Mouse (Mus musculus): ENCODE data around the gene Hoxd4. TPM values are rescaled to one million over a fixed set of nuclear protein-coding genes. Genes with fewer than 3 reads are reported as not detected.

Hoxd4 gene
- polyA plus RNA-seq, 2 experiments = 0.63 to 14.7 TPM

- peak overlapping the region; percentile 86 for H3K9ac ChIP-seq (ENCODE audit: low read depth, low read length, severe bottlenecking)
- DNase-seq (ENCODE audit: low spot score) (no peak), ATAC-seq (ENCODE audit: low FRiP score, low read depth) (peak; percentile 20; the same call in 1 of the 2 replicates)
- H3K27me3 ChIP-seq (ENCODE audit: control insufficient read depth, insufficient read depth, low read length) = peaks cover 62% of the 10 kb centered on the region
- H3K27ac ChIP-seq (replicated peaks; ENCODE audit: low read depth, low read length) = peak overlapping the region; percentile 89
- peak overlapping the region; percentile 55 for H3K4me3 ChIP-seq (replicated peaks; ENCODE audit: low read length)
- H3K36me3 ChIP-seq (ENCODE audit: control insufficient read depth, insufficient read depth, low read length) = peaks cover 6% of the 10 kb centered on the region
- peak overlapping the region; percentile 96 for H3K4me2 ChIP-seq (replicated peaks; ENCODE audit: low read depth, low read length, severe bottlenecking)
- under 1% methylated on average over 47 of the region's 86 CpGs for WGBS
- TF ChIP-seq POLR2A (IDR thresholded peaks at IDR 0.05; ENCODE audit: borderline replicate concordance, extremely low read depth, insufficient read depth, insufficient read length) = no peak
- peaks cover 29% of the 10 kb centered on the region for H3K4me1 ChIP-seq (ENCODE audit: control insufficient read depth, insufficient read depth, low read length)
- H3K9me3 ChIP-seq (ENCODE audit: control insufficient read depth, low read length) = no peaks in the 10 kb centered on the region
Measured at GRCm38 (mm10) chr2:74698201-74699052, 13.3 kb upstream of the Hoxd4 start.

GRCm38 (mm10) chr2:74699053-74699430 is 12.7 kb upstream of the Hoxd4 start:
- Histone ChIP-seq H3K4me2 (replicated peaks; ENCODE audit: low read depth, low read length, severe bottlenecking) (peak overlapping the region; percentile 96), H3K27ac (replicated peaks; ENCODE audit: low read depth, low read length) (peak overlapping the region; percentile 89), H3K4me1 (ENCODE audit: control insufficient read depth, insufficient read depth, low read length) (peaks cover 29% of the 10 kb centered on the region), H3K27me3 (ENCODE audit: control insufficient read depth, insufficient read depth, low read length) (peaks cover 63% of the 10 kb centered on the region), H3K9me3 (ENCODE audit: control insufficient read depth, low read length) (no peaks in the 10 kb centered on the region), H3K9ac (ENCODE audit: low read depth, low read length, severe bottlenecking) (peak overlapping the region; percentile 86), H3K36me3 (ENCODE audit: control insufficient read depth, insufficient read depth, low read length) (peaks cover 6% of the 10 kb centered on the region), H3K4me3 (replicated peaks; ENCODE audit: low read length) (peak overlapping the region; percentile 55)
- no peak for DNase-seq (ENCODE audit: low spot score)
- 0 out of 2 replicates have a peak, but pooled peaks have one; percentile 7 for ATAC-seq (ENCODE audit: low FRiP score, low read depth)
- TF ChIP-seq POLR2A (IDR thresholded peaks at IDR 0.05; ENCODE audit: borderline replicate concordance, extremely low read depth, insufficient read depth, insufficient read length) = no peak
- WGBS = 3% methylated on average over 17 of the region's 17 CpGs

DNA sequence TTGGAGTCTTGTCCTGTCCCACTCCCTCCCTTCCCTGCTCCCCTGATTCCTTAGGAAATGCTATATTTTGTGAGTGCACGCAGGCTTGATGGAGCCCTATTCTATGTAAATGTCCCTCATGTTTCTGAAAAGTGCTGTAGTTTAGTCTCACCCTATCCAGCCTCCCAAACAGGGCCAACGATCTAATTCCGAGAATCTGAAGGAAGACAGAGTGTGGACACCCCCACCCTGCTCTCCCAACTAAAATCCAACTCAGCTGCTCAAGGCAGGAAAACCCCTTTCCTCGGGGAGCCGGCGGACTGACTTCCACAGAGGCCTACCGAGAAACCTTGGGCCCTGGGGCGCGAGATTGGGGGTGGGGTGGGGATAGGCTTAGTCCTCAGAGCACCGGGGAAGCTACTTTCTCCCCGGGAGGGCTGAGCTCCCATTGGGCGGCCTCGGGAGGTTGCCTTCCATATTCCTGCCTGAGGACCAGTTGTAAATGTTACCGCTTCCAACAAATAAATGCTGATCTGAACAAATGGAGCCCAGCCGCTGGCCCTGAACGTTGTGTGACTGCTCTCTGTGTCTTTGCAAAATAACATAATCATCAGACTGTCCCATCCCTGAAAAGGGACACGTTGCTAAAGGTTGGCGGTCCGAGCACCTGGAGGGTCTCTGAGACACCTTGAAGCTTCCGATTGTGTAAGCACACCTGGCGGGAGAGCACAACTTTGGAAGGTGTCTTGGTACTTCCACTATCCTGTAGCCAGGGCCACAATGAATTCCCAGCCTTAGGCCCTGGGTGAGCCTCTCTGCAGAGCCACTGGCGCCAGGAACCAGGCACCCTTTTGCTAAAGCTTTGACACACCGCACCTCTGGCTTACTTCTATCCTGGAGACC is 11.8 kb upstream of the Hoxd4 start:
- 17% methylated on average over 23 of the region's 23 CpGs for WGBS
- Histone ChIP-seq H3K9me3 (ENCODE audit: control insufficient read depth, low read length) (no peaks in the 10 kb centered on the region), H3K36me3 (ENCODE audit: control insufficient read depth, insufficient read depth, low read length) (peaks cover 6% of the 10 kb centered on the region), H3K4me3 (replicated peaks; ENCODE audit: low read length) (peak overlapping the region; percentile 55), H3K27ac (replicated peaks; ENCODE audit: low read depth, low read length) (no peak overlapping the region), H3K27me3 (ENCODE audit: control insufficient read depth, insufficient read depth, low read length) (peaks cover 68% of the 10 kb centered on the region), H3K4me2 (replicated peaks; ENCODE audit: low read depth, low read length, severe bottlenecking) (peak overlapping the region; percentile 96), H3K9ac (ENCODE audit: low read depth, low read length, severe bottlenecking) (peak overlapping the region; percentile 86; the same call in 1 of the 2 replicates), H3K4me1 (ENCODE audit: control insufficient read depth, insufficient read depth, low read length) (peaks cover 33% of the 10 kb centered on the region)
- TF ChIP-seq POLR2A (IDR thresholded peaks at IDR 0.05; ENCODE audit: borderline replicate concordance, extremely low read depth, insufficient read depth, insufficient read length) = no peak
- DNase-seq (ENCODE audit: low spot score) = no peak
- no peak for ATAC-seq (ENCODE audit: low FRiP score, low read depth)

DNA sequence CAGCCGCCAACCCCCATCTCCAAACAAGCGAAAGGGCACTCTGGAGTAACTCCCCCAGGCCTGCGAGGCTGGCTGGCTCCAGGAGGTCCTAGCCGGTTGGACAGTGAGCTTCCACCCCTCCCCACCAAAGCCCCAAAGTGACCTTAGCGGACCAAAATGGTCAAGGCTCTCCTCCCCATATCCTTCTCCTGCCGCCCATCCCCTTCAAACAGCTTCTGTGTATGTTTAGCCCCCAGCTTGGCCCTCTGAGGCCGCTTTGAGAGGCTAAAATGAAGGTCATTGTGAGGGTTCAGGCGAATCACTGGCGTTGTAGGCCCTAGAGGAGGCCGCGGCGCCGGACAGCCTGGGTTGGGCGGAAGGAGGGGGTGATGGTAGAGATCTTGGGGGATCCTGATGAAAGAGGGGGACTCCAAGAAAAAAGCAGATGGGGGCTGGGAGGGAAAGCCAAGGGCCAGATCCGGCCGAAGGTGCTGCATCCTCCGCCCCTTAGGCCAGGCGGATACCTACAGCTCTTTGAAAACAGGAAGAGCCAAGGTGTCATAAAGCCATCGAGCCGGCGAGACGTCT is 11.1 kb upstream of the Hoxd4 start:
- Histone ChIP-seq H3K36me3 (ENCODE audit: control insufficient read depth, insufficient read depth, low read length) (peaks cover under 1% of the 10 kb centered on the region; the same call in 1 of the 2 replicates), H3K27me3 (ENCODE audit: control insufficient read depth, insufficient read depth, low read length) (peaks cover 63% of the 10 kb centered on the region), H3K4me3 (replicated peaks; ENCODE audit: low read length) (no peak overlapping the region), H3K9ac (ENCODE audit: low read depth, low read length, severe bottlenecking) (no peak overlapping the region), H3K9me3 (ENCODE audit: control insufficient read depth, low read length) (no peaks in the 10 kb centered on the region), H3K4me2 (replicated peaks; ENCODE audit: low read depth, low read length, severe bottlenecking) (peak overlapping the region; percentile 6; the same call in 1 of the 2 replicates), H3K27ac (replicated peaks; ENCODE audit: low read depth, low read length) (no peak overlapping the region), H3K4me1 (ENCODE audit: control insufficient read depth, insufficient read depth, low read length) (peaks cover 29% of the 10 kb centered on the region)
- TF ChIP-seq POLR2A (IDR thresholded peaks at IDR 0.05; ENCODE audit: borderline replicate concordance, extremely low read depth, insufficient read depth, insufficient read length) = no peak
- ATAC-seq (ENCODE audit: low FRiP score, low read depth) (no peak), DNase-seq (ENCODE audit: low spot score) (no peak)
- 19% methylated on average over 22 of the region's 22 CpGs for WGBS

Measured in limb, embryonic 14.5 days (tissue).